Mouse (Mus musculus): ENCODE results near the gene Gm17581. TPM values are rescaled to one million over a fixed set of nuclear protein-coding genes. Genes with fewer than 3 reads are reported as not detected.
"Not testable (repeated sequence)": the region's sequence is repeated elsewhere in the genome, so short reads cannot be mapped to it uniquely, and the experiment has no call there.

Gm17581 gene
- not detected in 2 replicates for polyA plus RNA-seq (2014; fragmentation: Nextera tagmentation; extraction: Ambion mirVana)

DNA sequence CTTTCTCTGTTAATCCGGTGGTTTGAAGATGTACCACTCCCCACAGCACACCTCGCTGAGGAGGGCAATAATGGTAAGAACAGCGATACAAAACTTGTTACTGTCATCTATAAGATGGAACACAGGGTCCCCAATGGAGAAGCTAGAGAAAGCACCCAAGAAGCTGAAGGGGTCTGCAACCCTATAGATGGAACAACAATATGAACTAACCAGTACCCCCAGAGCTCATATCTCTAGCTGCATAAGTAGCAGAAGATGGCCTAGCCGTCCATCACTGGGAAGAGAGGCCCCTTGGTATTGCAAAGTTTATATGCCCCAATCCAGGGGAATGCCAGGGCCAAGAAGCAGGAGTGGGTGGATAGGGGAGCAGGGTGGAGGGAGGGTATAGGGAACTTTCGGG lies at the start of gene Gm17581:
TSS of gene Gm17581 (minus strand) at position 101 of the 400 bp plus-strand sequence.
- H3K4me2 ChIP-seq (ENCODE audit: low read length); H3K27ac ChIP-seq (replicated peaks; ENCODE audit: low read depth, low read length); H3K9me3 ChIP-seq (ENCODE audit: control insufficient read depth, low read length); ATAC-seq (ENCODE audit: low FRiP score, low TSS enrichment); H3K4me3 ChIP-seq (replicated peaks; ENCODE audit: low read depth, low read length); H3K4me1 ChIP-seq (ENCODE audit: control insufficient read depth, insufficient read depth, low read length); DNase-seq; H3K9ac ChIP-seq (replicated peaks; ENCODE audit: low read length); H3K27me3 ChIP-seq (ENCODE audit: control insufficient read depth, insufficient read depth, low read length); H3K36me3 ChIP-seq (ENCODE audit: control insufficient read depth, insufficient read depth, low read length): not testable (repeated sequence)
- WGBS: 85% methylated on average over 5 of the region's 5 CpGs

DNA sequence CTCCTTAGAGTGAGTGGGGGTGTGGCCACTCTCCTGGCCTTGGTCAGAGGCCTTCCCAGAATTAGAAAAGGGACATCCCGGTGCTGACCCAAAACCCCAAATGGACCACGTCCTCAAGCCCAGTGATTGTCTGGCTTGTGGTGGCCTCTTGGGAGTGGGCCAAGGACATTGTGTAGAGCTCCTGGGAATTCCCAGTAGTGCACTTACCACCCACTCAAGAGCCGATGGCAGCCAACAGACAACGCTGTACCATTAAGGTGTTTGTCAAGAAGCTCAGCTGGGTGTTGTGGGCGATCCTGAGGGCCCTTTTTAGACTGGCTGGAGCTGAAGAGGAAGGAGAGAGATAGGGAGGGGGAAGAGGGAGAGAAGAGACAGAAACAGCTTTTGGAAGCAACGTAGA lies 48.9 kb upstream of the Gm17581 start:
- H3K4me3 ChIP-seq (replicated peaks; ENCODE audit: low read depth, low read length): no peak overlapping the region
- H3K36me3 ChIP-seq (ENCODE audit: control insufficient read depth, insufficient read depth, low read length): no peaks in the 10 kb centered on the region
- H3K9ac ChIP-seq (replicated peaks; ENCODE audit: low read length): no peak overlapping the region
- no peak overlapping the region for H3K4me2 ChIP-seq (ENCODE audit: low read length)
- no peaks in the 10 kb centered on the region for H3K27me3 ChIP-seq (ENCODE audit: control insufficient read depth, insufficient read depth, low read length)
- H3K27ac ChIP-seq (replicated peaks; ENCODE audit: low read depth, low read length): no peak overlapping the region
- H3K9me3 ChIP-seq (ENCODE audit: control insufficient read depth, low read length): no peaks in the 10 kb centered on the region
- no peak for ATAC-seq (ENCODE audit: low FRiP score, low TSS enrichment)
- no peaks in the 10 kb centered on the region for H3K4me1 ChIP-seq (ENCODE audit: control insufficient read depth, insufficient read depth, low read length)
- 84% methylated on average over 6 of the region's 6 CpGs for WGBS
- DNase-seq: no peak

DNA sequence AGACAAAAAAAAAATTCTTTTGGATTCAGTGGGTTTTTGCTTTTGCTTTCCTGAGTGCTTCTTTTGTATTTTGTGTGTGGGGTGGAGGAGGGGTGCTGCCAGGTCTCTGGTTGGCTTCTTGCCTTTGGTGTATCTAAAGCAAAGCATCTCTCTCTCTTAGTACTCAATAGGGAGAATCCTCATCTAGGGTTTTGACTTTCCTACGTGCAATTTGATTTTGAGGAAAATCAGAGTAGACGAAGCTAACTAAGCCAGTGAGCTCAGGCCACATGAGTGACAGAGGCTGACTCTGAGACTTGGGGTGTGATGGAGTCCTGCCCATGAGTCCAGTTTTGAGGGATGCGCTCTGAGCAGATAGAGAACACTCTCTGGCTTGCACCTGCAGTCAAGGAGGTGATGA lies 43.8 kb upstream of the Gm17581 start:
- Histone ChIP-seq H3K36me3 (ENCODE audit: control insufficient read depth, insufficient read depth, low read length) (no peaks in the 10 kb centered on the region), H3K27ac (replicated peaks; ENCODE audit: low read depth, low read length) (no peak overlapping the region), H3K4me1 (ENCODE audit: control insufficient read depth, insufficient read depth, low read length) (peaks cover 24% of the 10 kb centered on the region), H3K4me3 (replicated peaks; ENCODE audit: low read depth, low read length) (no peak overlapping the region), H3K27me3 (ENCODE audit: control insufficient read depth, insufficient read depth, low read length) (0 out of 2 replicates have a peak, but pooled peaks cover 2% of the 10 kb centered on the region), H3K9ac (replicated peaks; ENCODE audit: low read length) (no peak overlapping the region), H3K4me2 (ENCODE audit: low read length) (no peak overlapping the region), H3K9me3 (ENCODE audit: control insufficient read depth, low read length) (no peaks in the 10 kb centered on the region)
- ATAC-seq (ENCODE audit: low FRiP score, low TSS enrichment): no peak
- DNase-seq: no peak
- 87% methylated on average over 3 of the region's 3 CpGs for WGBS

DNA sequence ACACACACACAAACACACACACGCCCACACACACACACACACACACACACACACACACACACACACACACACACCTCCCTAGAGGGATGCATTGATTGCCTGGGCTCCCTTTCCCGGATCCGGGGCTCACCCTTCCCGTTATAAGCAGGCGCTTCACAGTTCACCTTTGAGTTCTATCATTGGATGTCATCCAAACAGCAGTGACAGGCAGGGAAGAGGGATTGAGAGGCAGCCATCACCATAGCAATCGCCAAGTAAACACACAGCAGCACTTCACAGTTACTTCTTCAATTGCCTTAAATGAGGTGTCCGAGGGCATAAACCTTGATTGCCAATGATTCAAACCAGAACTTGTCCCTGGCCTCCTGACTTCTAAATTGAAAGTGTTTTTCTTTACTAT lies 43.4 kb upstream of the Gm17581 start:
- Histone ChIP-seq H3K4me2 (ENCODE audit: low read length) (no peak overlapping the region), H3K36me3 (ENCODE audit: control insufficient read depth, insufficient read depth, low read length) (no peaks in the 10 kb centered on the region), H3K27me3 (ENCODE audit: control insufficient read depth, insufficient read depth, low read length) (0 out of 2 replicates have a peak, but pooled peaks cover 2% of the 10 kb centered on the region), H3K4me1 (ENCODE audit: control insufficient read depth, insufficient read depth, low read length) (peaks cover 24% of the 10 kb centered on the region), H3K9me3 (ENCODE audit: control insufficient read depth, low read length) (no peaks in the 10 kb centered on the region), H3K27ac (replicated peaks; ENCODE audit: low read depth, low read length) (no peak overlapping the region), H3K4me3 (replicated peaks; ENCODE audit: low read depth, low read length) (no peak overlapping the region), H3K9ac (replicated peaks; ENCODE audit: low read length) (no peak overlapping the region)
- peak; percentile 39 for DNase-seq
- no peak for ATAC-seq (ENCODE audit: low FRiP score, low TSS enrichment)
- WGBS: 61% methylated on average over 7 of the region's 7 CpGs

DNA sequence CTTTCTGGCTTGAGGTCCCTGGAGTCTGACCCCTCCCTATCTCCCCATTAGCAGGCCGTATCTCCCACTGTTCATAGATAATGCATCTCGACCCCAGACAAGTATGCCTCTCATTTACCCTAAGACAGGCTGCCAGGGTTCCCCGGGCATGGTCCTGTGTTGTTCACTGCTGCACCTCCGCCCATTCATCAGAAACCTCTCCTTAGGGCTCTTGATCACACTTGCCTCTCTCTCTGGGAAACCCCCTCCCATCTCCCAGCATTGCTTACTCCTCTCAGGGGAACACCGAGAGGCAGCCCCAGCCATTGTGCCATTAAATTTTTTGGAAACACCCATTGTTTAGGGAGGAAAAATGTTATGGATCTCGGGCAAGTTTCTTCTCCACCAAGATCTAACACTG lies 42.3 kb upstream of the Gm17581 start:
- 51% methylated on average over 6 of the region's 6 CpGs for WGBS
- no peaks in the 10 kb centered on the region for H3K9me3 ChIP-seq (ENCODE audit: control insufficient read depth, low read length)
- no peak overlapping the region for H3K9ac ChIP-seq (replicated peaks; ENCODE audit: low read length)
- peaks cover 24% of the 10 kb centered on the region for H3K4me1 ChIP-seq (ENCODE audit: control insufficient read depth, insufficient read depth, low read length)
- H3K27ac ChIP-seq (replicated peaks; ENCODE audit: low read depth, low read length): no peak overlapping the region
- H3K27me3 ChIP-seq (ENCODE audit: control insufficient read depth, insufficient read depth, low read length): 0 out of 2 replicates have a peak, but pooled peaks cover 2% of the 10 kb centered on the region
- no peak for DNase-seq
- H3K4me3 ChIP-seq (replicated peaks; ENCODE audit: low read depth, low read length): no peak overlapping the region
- 0 out of 2 replicates have a peak overlapping the region, but pooled peaks have one; percentile 72 for H3K4me2 ChIP-seq (ENCODE audit: low read length)
- no peak for ATAC-seq (ENCODE audit: low FRiP score, low TSS enrichment)
- no peaks in the 10 kb centered on the region for H3K36me3 ChIP-seq (ENCODE audit: control insufficient read depth, insufficient read depth, low read length)

DNA sequence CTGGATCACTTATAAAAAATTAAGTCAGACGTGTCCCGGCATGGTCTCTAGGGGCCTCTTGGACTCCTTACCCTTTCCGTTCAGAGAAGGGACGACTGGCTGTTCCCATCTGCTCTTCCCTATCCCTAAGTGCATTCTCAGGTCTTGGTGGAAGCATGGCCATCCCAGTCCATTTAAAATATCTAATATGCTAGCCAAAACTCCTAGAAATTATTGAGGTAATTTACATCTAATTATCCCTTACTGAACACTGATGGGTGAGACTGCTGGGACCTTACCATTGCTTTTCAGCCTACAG lies 42.0 kb upstream of the Gm17581 start:
- DNase-seq (no peak), ATAC-seq (ENCODE audit: low FRiP score, low TSS enrichment) (no peak)
- Histone ChIP-seq H3K27ac (replicated peaks; ENCODE audit: low read depth, low read length) (no peak overlapping the region), H3K9me3 (ENCODE audit: control insufficient read depth, low read length) (no peaks in the 10 kb centered on the region), H3K27me3 (ENCODE audit: control insufficient read depth, insufficient read depth, low read length) (0 out of 2 replicates have a peak, but pooled peaks cover 2% of the 10 kb centered on the region), H3K4me3 (replicated peaks; ENCODE audit: low read depth, low read length) (no peak overlapping the region), H3K9ac (replicated peaks; ENCODE audit: low read length) (no peak overlapping the region), H3K4me2 (ENCODE audit: low read length) (peak overlapping the region; percentile 72), H3K4me1 (ENCODE audit: control insufficient read depth, insufficient read depth, low read length) (peaks cover 24% of the 10 kb centered on the region), H3K36me3 (ENCODE audit: control insufficient read depth, insufficient read depth, low read length) (no peaks in the 10 kb centered on the region)
- WGBS: 52% methylated on average over 4 of the region's 4 CpGs

DNA sequence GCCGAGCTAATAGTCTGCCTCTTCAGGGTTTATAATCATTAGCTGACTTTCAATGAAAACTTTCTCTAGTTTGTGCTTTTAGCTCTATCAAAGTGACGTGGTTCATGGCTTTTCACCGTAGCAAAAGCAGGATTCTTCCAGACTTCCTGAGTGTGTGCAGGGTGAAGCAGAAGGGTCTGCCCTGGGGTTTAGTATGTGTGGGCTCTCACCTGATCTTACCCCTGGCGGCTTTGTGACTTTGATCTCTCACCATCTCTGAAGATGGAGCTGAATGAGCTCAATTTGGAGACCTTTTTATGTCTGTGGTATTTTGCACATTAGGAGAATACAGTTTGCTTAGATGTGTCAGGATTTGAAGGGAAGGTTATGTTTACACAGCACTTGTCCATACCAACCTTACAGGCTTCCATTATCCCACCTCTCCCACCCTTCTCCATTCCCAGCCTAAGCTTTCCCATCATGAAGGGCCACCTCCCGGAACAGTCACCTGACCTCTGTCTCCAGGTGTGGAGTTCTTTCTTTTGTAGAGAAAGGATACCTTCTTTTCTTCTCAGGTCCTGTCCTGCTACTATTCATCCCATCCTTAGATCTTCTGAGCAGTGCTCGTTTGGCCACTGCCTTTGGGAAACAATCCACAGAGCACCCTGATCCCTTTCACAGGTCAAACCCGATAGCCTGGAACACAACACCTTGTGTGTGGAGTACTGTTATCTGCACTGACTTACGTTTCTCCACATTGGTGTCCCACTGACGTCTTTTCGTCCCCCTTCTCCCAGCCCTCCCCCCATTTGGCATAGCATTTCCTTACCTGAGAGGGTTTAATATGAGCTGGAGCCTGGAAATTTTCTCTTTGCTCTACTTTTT lies 41.4 kb upstream of the Gm17581 start:
- no peak overlapping the region; the same call in 1 of the 2 replicates for H3K9ac ChIP-seq (replicated peaks; ENCODE audit: low read length)
- WGBS: 71% methylated on average over 10 of the region's 10 CpGs
- ATAC-seq (ENCODE audit: low FRiP score, low TSS enrichment) (no peak), DNase-seq (no peak)
- H3K36me3 ChIP-seq (ENCODE audit: control insufficient read depth, insufficient read depth, low read length): no peaks in the 10 kb centered on the region
- H3K4me2 ChIP-seq (ENCODE audit: low read length): peak overlapping the region; percentile 72
- H3K27ac ChIP-seq (replicated peaks; ENCODE audit: low read depth, low read length): no peak overlapping the region
- no peak overlapping the region for H3K4me3 ChIP-seq (replicated peaks; ENCODE audit: low read depth, low read length)
- peaks cover 24% of the 10 kb centered on the region for H3K4me1 ChIP-seq (ENCODE audit: control insufficient read depth, insufficient read depth, low read length)
- H3K9me3 ChIP-seq (ENCODE audit: control insufficient read depth, low read length): no peaks in the 10 kb centered on the region
- 0 out of 2 replicates have a peak, but pooled peaks cover 2% of the 10 kb centered on the region for H3K27me3 ChIP-seq (ENCODE audit: control insufficient read depth, insufficient read depth, low read length)

DNA sequence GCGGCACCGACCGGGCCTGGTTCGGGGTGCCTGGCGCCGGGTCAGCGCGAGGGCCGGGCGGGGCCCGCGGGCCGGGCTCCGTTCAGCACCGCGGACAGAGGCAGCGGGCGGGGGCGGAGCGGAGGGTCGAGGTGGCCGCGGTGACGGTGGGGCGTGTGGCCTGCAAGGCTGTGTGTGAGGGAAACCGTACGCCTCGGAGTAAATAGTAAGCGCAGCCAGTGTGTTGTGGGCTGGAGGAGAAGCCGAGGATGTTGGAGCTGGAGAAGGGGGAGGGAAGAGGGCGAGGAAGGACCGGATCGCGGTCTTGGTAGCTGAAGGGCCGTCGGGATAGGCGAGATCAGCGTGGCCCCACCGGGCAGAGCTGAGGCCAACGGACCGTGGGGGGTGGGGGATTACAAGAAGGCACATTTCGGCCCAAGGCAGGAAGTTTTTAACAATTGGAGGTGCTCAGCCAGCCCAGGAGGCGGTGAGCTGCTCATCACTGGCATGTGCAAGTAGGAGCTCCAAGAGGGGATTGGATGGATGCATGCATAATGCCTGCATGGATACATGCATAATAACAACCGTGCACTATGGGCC lies 40.1 kb upstream of the Gm17581 start:
- Histone ChIP-seq H3K9ac (replicated peaks; ENCODE audit: low read length) (peak overlapping the region; percentile 96), H3K27ac (replicated peaks; ENCODE audit: low read depth, low read length) (peak overlapping the region; percentile 92), H3K4me3 (replicated peaks; ENCODE audit: low read depth, low read length) (peak overlapping the region; percentile 71), H3K4me2 (ENCODE audit: low read length) (peak overlapping the region; percentile 72), H3K9me3 (ENCODE audit: control insufficient read depth, low read length) (no peaks in the 10 kb centered on the region), H3K27me3 (ENCODE audit: control insufficient read depth, insufficient read depth, low read length) (0 out of 2 replicates have a peak, but pooled peaks cover 2% of the 10 kb centered on the region), H3K4me1 (ENCODE audit: control insufficient read depth, insufficient read depth, low read length) (peaks cover 24% of the 10 kb centered on the region), H3K36me3 (ENCODE audit: control insufficient read depth, insufficient read depth, low read length) (no peaks in the 10 kb centered on the region)
- ATAC-seq (ENCODE audit: low FRiP score, low TSS enrichment): peak; percentile 77
- under 1% methylated on average over 44 of the region's 44 CpGs for WGBS
- DNase-seq: peak; percentile 74

Measured in midbrain, embryonic 14.5 days (tissue).